Mouse (Mus musculus) stomach, postnatal 0 days (tissue): ENCODE measurements around the gene Pak6. TPM values are rescaled to one million over a fixed set of nuclear protein-coding genes. Genes with fewer than 3 reads are reported as not detected.
"Not testable (repeated sequence)": the region's sequence is repeated elsewhere in the genome, so short reads cannot be mapped to it uniquely, and the experiment has no call there.

Source experiments
- ATAC-seq: fragments of 200-750 bp; cut with Nextera tagmentation; 2 replicates; pipeline ENCODE4 v1.8.0; 2017; ENCODE audit not compliant: low FRiP score, low TSS enrichment
- DNase-seq: peaks from one replicate; pipeline ENCODE4 v3.0.0-alpha.2; 2016; ENCODE audit warnings: low spot score
- H3K27ac ChIP-seq: fragments of 300-500 bp; sonication (generic); replicated peaks from 2 replicates; pipeline ENCODE4 v1.5.1; 2014; ENCODE audit warnings: mild to moderate bottlenecking, control low read depth
- H3K27me3 ChIP-seq: fragments of 300-500 bp; sonication (generic); 2 replicates; pipeline ENCODE4 v1.6.1; 2014; ENCODE audit warnings: low read length; ENCODE audit not compliant: control insufficient read depth, insufficient read depth
- H3K36me3 ChIP-seq: fragments of 300-500 bp; sonication (generic); 2 replicates; pipeline ENCODE4 v1.6.1; 2014; ENCODE audit warnings: low read length, mixed read lengths; ENCODE audit not compliant: control insufficient read depth, insufficient read depth
- H3K4me1 ChIP-seq: fragments of 300-500 bp; sonication (generic); replicated peaks from 2 replicates; pipeline ENCODE4 v1.6.1; 2014; ENCODE audit warnings: antibody characterized with exemption; ENCODE audit not compliant: control insufficient read depth, insufficient read depth
- H3K4me2 ChIP-seq: fragments of 300-500 bp; sonication (generic); replicated peaks from 2 replicates; pipeline ENCODE4 v1.6.1; 2014; ENCODE audit warnings: low read depth, mild to moderate bottlenecking, control low read depth, moderate library complexity
- H3K4me3 ChIP-seq: fragments of 300-500 bp; sonication (generic); 2 replicates; pipeline ENCODE4 v1.5.1; 2014; ENCODE audit warnings: low read depth, low read length, control low read depth
- H3K9ac ChIP-seq: fragments of 300-500 bp; sonication (generic); 2 replicates; pipeline ENCODE4 v1.6.1; 2014; ENCODE audit warnings: mild to moderate bottlenecking, low read length, control low read depth, mixed read lengths
- H3K9me3 ChIP-seq: fragments of 300-500 bp; sonication (generic); 2 replicates; pipeline ENCODE4 v1.6.1; 2016; ENCODE audit warnings: low read length; ENCODE audit not compliant: control insufficient read depth
- CTCF ChIP-seq: IDR thresholded peaks from 2 replicates; pipeline ENCODE4 v1.5.1; 2016; ENCODE audit warnings: antibody characterized with exemption, low read depth, mild to moderate bottlenecking, moderate library complexity
- EP300 ChIP-seq: optimal IDR thresholded peaks from 2 replicates; pipeline ENCODE3; 2016; ENCODE audit warnings: antibody characterized with exemption
- WGBS: fragments of 180-500 bp; shearing (Covaris S2); extraction: QIAGEN DNeasy Blood & Tissue Kit; methylation state at CpG from one replicate; pipeline ENCODE4 v1.1.7; 2014; 5-methylcytosine and 5-hydroxymethylcytosine counted together
- polyA plus RNA-seq: library from polyadenylated mRNA; unstranded; fragments of >200 nt; fragmentation: Nextera tagmentation; extraction: Ambion mirVana; gene quantifications from 2 replicates; pipeline ENCODE4 v1.2.1, GENCODE M21; 2015

Pak6 gene
- polyA plus RNA-seq, 1 experiment from 2014 or later = 3.7 TPM

GRCm38 (mm10) chr2:118646665-118647064 is 16.4 kb upstream of the Pak6 start:
- H3K9me3 ChIP-seq = no peaks in the 10 kb centered on the region
- no peaks in the 10 kb centered on the region for H3K27me3 ChIP-seq
- no peak overlapping the region for H3K9ac ChIP-seq
- H3K27ac ChIP-seq = no peak overlapping the region
- no peak overlapping the region for H3K4me2 ChIP-seq
- TF ChIP-seq CTCF = no peak
- TF ChIP-seq EP300 = no peak
- ATAC-seq (no peak), DNase-seq (no peak)
- WGBS = 86% methylated on average over 5 of the region's 5 CpGs
- H3K4me1 ChIP-seq = no peaks in the 10 kb centered on the region
- H3K4me3 ChIP-seq = no peak overlapping the region
- H3K36me3 ChIP-seq = 0 out of 2 replicates have a peak, but pooled peaks cover 4% of the 10 kb centered on the region

GRCm38 (mm10) chr2:118650697-118651096 is 12.4 kb upstream of the Pak6 start:
- H3K27me3 ChIP-seq, H3K27ac ChIP-seq, H3K9ac ChIP-seq, H3K9me3 ChIP-seq, H3K4me3 ChIP-seq, DNase-seq, H3K36me3 ChIP-seq, H3K4me1 ChIP-seq, ATAC-seq, H3K4me2 ChIP-seq: not testable (repeated sequence)
- WGBS = 38% methylated on average over 2 of the region's 2 CpGs

GRCm38 (mm10) chr2:118656688-118657281 is 6.3 kb upstream of the Pak6 start:
- Histone ChIP-seq H3K4me3 (no peak overlapping the region), H3K36me3 (no peaks in the 10 kb centered on the region), H3K27ac (peak overlapping the region; percentile 40; the same call in 1 of the 2 replicates), H3K4me2 (no peak overlapping the region), H3K27me3 (no peaks in the 10 kb centered on the region), H3K9me3 (no peaks in the 10 kb centered on the region), H3K9ac (no peak overlapping the region), H3K4me1 (peaks cover 8% of the 10 kb centered on the region)
- ATAC-seq (peak; percentile 54), DNase-seq (no peak)
- TF ChIP-seq EP300 = no peak
- TF ChIP-seq CTCF = no peak
- 9% methylated on average over 3 of the region's 3 CpGs for whole genome bisulfite sequencing

GRCm38 (mm10) chr2:118658457-118658856 is 4.6 kb upstream of the Pak6 start:
- H3K4me2 ChIP-seq = no peak overlapping the region
- no peaks in the 10 kb centered on the region for H3K9me3 ChIP-seq
- no peaks in the 10 kb centered on the region for H3K36me3 ChIP-seq
- no peak overlapping the region for H3K4me3 ChIP-seq
- DNase-seq (peak; percentile 81), ATAC-seq (peak; percentile 87)
- 28% methylated on average over 4 of the region's 4 CpGs for WGBS
- peaks cover 9% of the 10 kb centered on the region for H3K4me1 ChIP-seq
- no peak overlapping the region for H3K9ac ChIP-seq
- H3K27me3 ChIP-seq = no peaks in the 10 kb centered on the region
- peak overlapping the region; percentile 37 for H3K27ac ChIP-seq
- TF ChIP-seq EP300 (no peak), CTCF (no peak)

GRCm38 (mm10) chr2:118659077-118659476 is 4.0 kb upstream of the Pak6 start:
- no peak overlapping the region for H3K9ac ChIP-seq
- H3K36me3 ChIP-seq = no peaks in the 10 kb centered on the region
- ATAC-seq = peak; percentile 11; the same call in 1 of the 2 replicates
- DNase-seq = peak; percentile 55
- WGBS = 68% methylated on average over 1 of the region's 1 CpGs
- H3K4me1 ChIP-seq = peaks cover 10% of the 10 kb centered on the region
- no peaks in the 10 kb centered on the region for H3K9me3 ChIP-seq
- no peak overlapping the region for H3K4me3 ChIP-seq
- peak overlapping the region; percentile 37 for H3K27ac ChIP-seq
- TF ChIP-seq EP300 (no peak), CTCF (no peak)
- no peaks in the 10 kb centered on the region for H3K27me3 ChIP-seq
- no peak overlapping the region for H3K4me2 ChIP-seq

GRCm38 (mm10) chr2:118659493-118659892 is 3.6 kb upstream of the Pak6 start:
- Histone ChIP-seq H3K9ac (no peak overlapping the region), H3K4me2 (peak overlapping the region; percentile 43), H3K9me3 (no peaks in the 10 kb centered on the region), H3K4me1 (peaks cover 10% of the 10 kb centered on the region), H3K36me3 (no peaks in the 10 kb centered on the region), H3K4me3 (0 out of 2 replicates have a peak overlapping the region, but pooled peaks have one; percentile 32), H3K27me3 (no peaks in the 10 kb centered on the region), H3K27ac (peak overlapping the region; percentile 37; the same call in 1 of the 2 replicates)
- ATAC-seq (no peak), DNase-seq (no peak)
- WGBS = 76% methylated on average over 12 of the region's 12 CpGs
- no peak for TF ChIP-seq CTCF
- no peak for TF ChIP-seq EP300
